Mouse (Mus musculus): ENCODE results near the gene Drc7.

Drc7 gene

GRCm38 (mm10) chr8:95059812-95060533, 5.1 kb downstream of the Drc7 start:
- DNase-seq (ENCODE audit: low read depth, low spot score) = no peak

DNA sequence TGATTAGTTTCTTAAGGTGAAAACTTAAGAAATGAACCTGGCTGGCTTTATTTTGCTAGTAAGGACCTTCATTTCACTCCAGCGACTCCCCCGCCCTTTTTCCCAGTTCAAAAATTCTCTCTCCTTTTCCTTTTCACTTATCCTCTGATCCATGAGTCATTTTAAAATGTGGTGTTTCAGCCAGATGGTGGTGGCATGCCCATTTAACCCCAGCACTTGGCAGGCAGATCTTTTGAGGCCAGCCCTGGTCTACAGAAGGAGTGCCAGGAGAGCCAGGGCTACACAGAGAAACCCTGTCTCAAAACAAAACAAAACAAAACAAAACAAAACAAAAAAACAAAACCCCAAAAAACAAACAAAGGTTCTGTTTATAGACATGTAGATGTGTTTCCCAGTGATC, 9.6 kb downstream of the Drc7 start:
- DNase-seq (ENCODE audit: low read depth, low spot score) = no peak

GRCm38 (mm10) chr8:95067582-95067981, 12.7 kb downstream of the Drc7 start:
- DNase-seq (ENCODE audit: low read depth, low spot score) = peak; percentile 65

GRCm38 (mm10) chr8:95075504-95075903, 20.6 kb downstream of the Drc7 start:
- no peak for DNase-seq (ENCODE audit: low read depth, low spot score)

DNA sequence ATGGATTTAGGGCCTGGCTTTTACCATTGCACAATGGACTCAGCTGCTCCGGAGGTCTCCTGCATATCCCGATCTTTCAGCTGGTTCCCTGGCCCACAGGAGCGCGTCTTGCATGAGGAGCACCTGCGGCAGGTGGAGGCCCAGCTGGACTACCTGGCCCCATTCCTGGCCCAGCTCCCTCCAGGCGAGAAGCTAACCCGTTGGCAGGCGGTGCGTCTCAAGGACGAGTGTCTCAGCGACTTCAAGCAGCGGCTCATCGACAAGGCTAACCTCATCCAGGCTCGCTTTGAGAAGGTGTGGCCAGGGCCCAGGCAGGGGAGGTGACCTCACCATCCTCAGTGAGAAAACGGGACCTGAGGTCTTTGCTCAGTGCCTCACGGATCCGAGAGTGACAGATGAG, 21.2 kb downstream of the Drc7 start:
- DNase-seq (ENCODE audit: low read depth, low spot score) = no peak

DNA sequence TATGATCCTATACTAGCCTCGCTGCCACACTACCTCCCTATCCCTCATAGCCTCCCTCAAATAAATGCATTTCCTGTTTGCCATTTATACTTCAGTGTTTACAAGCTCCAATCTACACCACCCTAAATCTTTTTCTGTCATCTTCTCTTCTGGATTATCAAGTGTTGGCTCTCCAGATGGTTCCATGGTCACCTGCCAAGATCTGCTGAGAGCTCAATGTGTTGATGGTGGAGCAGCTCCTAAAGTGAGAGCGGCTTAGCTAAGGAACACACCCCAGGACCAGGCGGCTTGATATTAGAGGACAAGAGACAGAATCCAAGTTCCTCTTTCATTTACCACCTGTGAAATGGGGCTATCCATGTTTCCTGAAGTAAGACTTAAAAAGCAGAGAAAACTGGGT, 23.2 kb downstream of the Drc7 start:
- no peak for DNase-seq (ENCODE audit: low read depth, low spot score)

DNA sequence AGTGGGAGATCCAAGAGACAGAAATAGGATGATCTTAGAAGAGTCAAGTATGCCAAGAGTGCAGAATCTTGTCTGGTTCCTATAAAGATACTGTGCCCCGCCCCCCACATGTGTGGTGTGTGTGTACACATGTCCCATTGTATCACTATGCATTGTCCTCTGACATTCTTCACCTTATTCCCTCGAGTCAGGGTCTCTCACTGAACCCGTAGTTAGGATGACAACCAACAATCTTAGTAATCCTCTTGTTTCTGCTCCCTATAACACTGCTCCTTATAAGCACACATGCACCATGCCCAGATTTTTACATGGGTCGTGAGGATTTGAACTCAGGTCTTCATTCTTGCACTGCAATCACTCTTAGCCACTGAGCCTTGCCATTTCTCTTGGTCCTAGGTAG, 24.4 kb downstream of the Drc7 start:
- DNase-seq (ENCODE audit: low read depth, low spot score) = no peak

- peak; percentile 100 for DNase-seq (ENCODE audit: low read depth, low spot score)
Observed at GRCm38 (mm10) chr8:95080381-95081341, 25.8 kb downstream of the Drc7 start, which contains the start of gene Katnb1. TSS of gene Katnb1 (plus strand) at chr8:95081186.

DNA sequence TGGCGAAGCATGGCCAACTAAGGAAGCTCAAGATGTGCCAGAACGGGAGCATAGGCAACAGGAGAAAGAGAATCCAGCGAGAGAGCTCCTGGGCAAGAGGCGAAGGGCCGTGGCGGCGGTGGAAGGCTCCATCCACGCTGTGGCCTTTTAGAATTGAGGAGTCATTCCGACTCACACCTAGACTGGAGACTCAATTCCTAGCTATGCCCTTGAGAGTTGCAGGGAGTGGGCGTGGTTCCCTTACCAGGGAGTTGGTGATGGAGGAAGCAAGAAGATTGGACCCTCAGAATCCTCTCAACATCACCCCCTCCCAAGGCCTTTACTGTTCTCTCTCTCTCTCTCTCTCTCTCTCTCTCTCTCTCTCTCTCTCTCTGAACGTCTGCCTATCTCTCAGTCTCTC, 26.7 kb downstream of the Drc7 start:
- peak; percentile 12 for DNase-seq (ENCODE audit: low read depth, low spot score)

DNA sequence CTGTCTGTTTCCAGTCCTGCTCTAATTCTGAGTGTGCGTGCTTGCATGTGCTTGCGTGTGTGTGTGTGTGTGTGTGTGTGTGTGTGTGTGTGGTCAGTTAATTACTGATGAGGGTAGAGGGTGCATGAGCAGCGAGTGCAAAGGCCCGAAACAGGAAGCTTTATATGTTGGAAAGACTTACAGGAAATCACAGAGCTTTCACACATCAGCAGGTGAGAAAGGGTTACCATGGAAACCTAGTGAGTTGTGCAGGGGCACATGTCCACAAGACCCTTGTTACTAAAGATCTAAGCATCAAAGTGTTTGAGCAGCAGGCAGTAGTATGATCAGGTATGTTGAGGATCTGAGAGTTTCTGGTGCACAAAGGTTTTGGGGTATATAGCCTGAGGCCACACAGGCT, 29.4 kb downstream of the Drc7 start:
- no peak for DNase-seq (ENCODE audit: low read depth, low spot score)

DNA sequence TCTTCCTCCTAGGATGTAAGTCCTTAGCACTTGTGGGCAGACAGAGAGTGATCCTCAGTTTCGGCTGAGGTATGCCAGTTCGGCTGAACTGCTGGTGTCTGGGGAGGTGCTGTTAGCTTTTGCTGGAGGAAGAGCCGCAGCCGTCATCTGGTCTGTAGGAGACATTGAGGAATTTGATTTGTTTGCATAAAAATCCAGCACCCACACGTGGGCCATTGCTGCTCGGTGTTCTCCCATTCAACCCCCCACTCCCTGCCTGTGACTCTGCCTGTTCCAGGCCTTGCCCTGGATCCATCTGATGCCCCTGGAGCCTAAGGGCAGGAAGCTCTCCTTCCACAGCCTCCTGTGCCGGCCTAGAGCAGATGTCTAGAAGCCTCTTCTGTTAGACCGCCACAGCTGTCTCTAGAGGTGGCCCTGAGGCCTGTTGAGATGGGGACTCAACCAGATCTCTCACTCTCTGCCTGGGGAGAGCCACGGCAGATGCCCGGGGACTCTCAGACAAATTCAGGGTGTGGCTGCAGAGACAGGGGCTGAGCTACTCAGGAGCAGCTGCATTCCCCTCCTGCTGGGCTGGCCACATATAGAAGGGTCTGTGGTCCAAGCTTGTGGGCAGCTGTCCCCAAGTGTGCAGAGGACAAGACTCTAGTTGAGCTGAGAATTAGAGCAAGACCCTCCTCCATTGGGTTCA, 30.0 kb downstream of the Drc7 start:
- DNase-seq (ENCODE audit: low read depth, low spot score) = no peak

DNA sequence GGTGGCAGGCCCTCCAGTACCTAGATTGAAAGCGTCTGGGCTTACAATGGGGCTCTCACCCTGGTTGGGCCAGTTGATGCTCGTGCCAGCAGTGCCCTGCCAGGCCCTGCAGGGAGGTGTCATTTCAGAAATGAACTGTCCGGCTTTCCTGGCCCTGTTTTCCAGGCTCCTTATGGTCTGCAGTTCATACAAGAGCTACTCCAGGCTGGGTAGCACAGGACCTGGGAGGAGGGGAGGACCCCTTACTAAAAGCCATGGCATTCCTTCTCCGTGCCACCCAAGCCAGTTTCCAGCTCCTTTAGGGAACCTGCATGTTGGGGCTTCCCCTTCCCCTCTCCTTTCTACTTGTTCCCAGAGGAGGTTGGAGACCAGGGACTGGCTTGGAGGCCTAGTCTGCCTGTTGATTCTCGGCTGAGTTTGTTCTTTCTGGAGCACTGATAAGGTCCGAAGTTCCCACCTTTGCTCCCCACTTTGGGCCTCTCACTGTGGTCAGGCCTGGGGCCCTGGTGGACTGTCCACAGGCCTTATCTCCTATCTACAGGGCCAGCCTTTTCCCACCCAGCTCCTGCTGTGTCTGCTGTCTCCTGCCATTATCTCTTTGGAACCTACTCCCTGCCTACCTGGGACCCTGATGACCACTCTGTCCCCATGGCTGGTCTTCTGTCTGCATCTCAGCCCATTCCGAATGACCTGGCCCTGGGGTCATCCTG, 30.7 kb downstream of the Drc7 start:
- DNase-seq (ENCODE audit: low read depth, low spot score) = no peak

GRCm38 (mm10) chr8:95093574-95093973, 38.7 kb downstream of the Drc7 start:
- DNase-seq (ENCODE audit: low read depth, low spot score) = no peak

- DNase-seq (ENCODE audit: low read depth, low spot score) = peak; percentile 66
Observed at GRCm38 (mm10) chr8:95099009-95099408, 44.1 kb downstream of the Drc7 start.

DNA sequence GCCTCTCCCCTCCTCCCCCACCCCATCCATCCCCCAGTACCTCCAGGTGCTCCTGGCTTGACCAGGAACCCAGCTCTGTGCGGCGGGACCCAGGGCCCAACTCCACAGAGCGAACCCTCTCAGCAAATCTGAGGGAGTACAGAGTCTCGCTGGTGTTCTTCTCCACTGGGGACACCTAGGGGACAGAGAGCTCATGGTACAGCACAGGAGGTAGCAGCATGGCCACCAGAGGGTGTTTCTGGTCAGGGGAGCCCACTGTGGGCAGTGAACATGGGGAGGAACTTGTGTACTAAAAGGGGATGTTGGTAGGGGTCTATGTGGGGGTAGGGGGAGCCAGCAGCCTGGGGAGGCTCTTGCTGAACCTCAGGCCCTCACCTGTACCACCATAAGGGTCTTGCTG, 47.1 kb downstream of the Drc7 start:
- no peak for DNase-seq (ENCODE audit: low read depth, low spot score)

- DNase-seq (ENCODE audit: low read depth, low spot score) = no peak
Observed at GRCm38 (mm10) chr8:95107306-95107705, 52.4 kb downstream of the Drc7 start.

DNA sequence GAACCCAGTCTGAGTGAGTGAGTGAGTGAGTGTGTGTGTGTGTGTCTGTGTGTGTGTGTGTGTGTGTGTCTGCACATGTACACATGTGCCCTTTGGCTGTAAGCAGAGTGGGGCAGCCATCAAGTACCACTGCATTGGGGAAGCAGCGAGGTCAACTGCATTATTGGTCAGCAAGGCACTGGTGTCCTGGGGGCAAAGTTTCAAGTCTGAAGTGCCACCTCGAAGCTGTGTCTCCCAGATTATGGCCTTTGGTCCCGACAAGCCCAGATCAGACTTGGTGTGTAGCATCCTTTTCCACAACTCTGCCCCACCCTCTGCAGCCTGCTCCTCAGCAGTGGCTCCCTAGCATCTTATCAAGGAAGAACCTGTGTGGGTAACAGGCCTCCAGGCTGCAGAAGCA, 57.7 kb downstream of the Drc7 start:
- no peak for DNase-seq (ENCODE audit: low read depth, low spot score)

- DNase-seq (ENCODE audit: low read depth, low spot score) = no peak
Observed at GRCm38 (mm10) chr8:95113108-95113507, 58.2 kb downstream of the Drc7 start.

DNA sequence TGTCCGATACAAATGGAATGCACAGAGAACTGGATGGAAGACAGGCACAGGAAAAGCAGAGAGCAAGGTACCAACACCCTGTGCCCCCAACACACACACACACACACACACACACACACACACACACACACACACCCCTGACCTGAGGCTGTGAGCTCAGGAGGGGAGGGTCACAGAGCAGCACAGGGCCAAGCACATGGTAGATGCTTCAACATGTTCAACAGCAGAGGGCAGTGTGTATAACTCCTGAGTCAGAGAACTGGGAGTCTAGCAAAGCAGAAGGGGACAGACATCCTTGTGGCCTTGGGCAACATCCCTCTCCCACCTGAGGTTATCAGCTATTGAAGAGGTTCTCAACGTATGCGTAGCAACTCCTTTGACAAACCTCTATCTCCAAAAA, 58.8 kb downstream of the Drc7 start:
- DNase-seq (ENCODE audit: low read depth, low spot score) = peak; percentile 54

DNA sequence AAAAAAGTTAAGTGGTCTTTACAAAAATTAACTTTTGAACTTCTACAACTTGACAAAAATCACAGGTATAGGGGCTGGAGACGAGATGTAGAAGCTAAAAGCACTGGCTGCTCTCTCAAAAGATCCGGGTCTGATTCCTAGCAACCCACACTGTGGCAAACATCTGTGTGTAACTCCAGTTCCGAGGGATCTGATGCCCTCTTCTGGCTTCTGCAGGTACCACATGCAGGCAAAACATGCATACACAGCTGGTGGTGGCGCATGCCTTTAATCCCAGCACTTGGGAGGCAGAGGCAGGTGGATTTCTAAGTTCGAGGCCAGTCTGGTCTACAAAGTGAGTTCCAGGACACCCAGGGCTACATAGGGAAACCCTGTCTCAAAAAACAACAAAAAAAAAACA, 68.6 kb downstream of the Drc7 start:
- DNase-seq (ENCODE audit: low read depth, low spot score) = no peak

- no peak for DNase-seq (ENCODE audit: low read depth, low spot score)
Observed at GRCm38 (mm10) chr8:95126497-95126896, 71.6 kb downstream of the Drc7 start.

DNA sequence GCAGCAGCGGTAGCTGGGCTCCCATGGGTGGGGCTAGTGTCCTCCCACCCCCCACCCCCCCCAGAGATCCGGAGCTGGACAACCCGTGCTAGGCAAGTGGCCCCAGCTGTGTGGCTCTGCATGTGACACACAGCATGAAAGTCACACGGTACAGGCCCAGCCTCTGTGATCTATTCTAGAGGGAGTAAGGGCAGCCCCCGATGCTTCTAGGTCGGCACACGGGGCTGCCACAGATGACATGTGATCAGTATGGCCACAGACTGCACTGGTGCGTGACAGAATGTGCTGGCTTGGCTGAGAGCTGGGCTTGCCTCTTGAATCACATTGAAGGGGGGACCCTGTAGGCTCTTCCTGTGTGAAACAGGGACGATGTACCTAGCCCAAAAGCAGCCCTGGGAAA, 72.8 kb downstream of the Drc7 start:
- DNase-seq (ENCODE audit: low read depth, low spot score) = no peak

Data from mesoderm, embryonic 11.5 days (tissue).